Mouse (Mus musculus) spleen, postnatal 10 days (tissue): Measurements from ENCODE around the gene Noto.

Experiments
- DNase-seq, 2 experiments: peaks; one replicate each; pipeline ENCODE4 v3.0.0; 2021 to 2022; ENCODE audit warnings: low spot score in 2 of 2

The Noto gene

GRCm38 (mm10) chr6:85475581-85475980 is 51.9 kb downstream of the Noto start:
- no peak for DNase-seq

GRCm38 (mm10) chr6:85477366-85477917 is 53.8 kb downstream of the Noto start:
- peak; percentile 22 to 60 for DNase-seq

GRCm38 (mm10) chr6:85478416-85478815 is 54.7 kb downstream of the Noto start:
- DNase-seq: no peak
